Mouse (Mus musculus) stomach, postnatal 0 days (tissue): Measurements from ENCODE around the gene Dnajc12. TPM values are rescaled to one million over a fixed set of nuclear protein-coding genes. Genes with fewer than 3 reads are reported as not detected.
"Not testable (repeated sequence)": the region's sequence is repeated elsewhere in the genome, so short reads cannot be mapped to it uniquely, and the experiment has no call there.

Experiments
- ATAC-seq: fragments of 200-750 bp; cut with Nextera tagmentation; 2 replicates; pipeline ENCODE4 v1.8.0; 2017; ENCODE audit not compliant: low FRiP score, low TSS enrichment
- DNase-seq: peaks from one replicate; pipeline ENCODE4 v3.0.0-alpha.2; 2016; ENCODE audit warnings: low spot score
- H3K27ac ChIP-seq: fragments of 300-500 bp; sonication (generic); replicated peaks from 2 replicates; pipeline ENCODE4 v1.5.1; 2014; ENCODE audit warnings: mild to moderate bottlenecking, control low read depth
- H3K27me3 ChIP-seq: fragments of 300-500 bp; sonication (generic); 2 replicates; pipeline ENCODE4 v1.6.1; 2014; ENCODE audit warnings: low read length; ENCODE audit not compliant: control insufficient read depth, insufficient read depth
- H3K36me3 ChIP-seq: fragments of 300-500 bp; sonication (generic); 2 replicates; pipeline ENCODE4 v1.6.1; 2014; ENCODE audit warnings: low read length, mixed read lengths; ENCODE audit not compliant: control insufficient read depth, insufficient read depth
- H3K4me1 ChIP-seq: fragments of 300-500 bp; sonication (generic); replicated peaks from 2 replicates; pipeline ENCODE4 v1.6.1; 2014; ENCODE audit warnings: antibody characterized with exemption; ENCODE audit not compliant: control insufficient read depth, insufficient read depth
- H3K4me2 ChIP-seq: fragments of 300-500 bp; sonication (generic); replicated peaks from 2 replicates; pipeline ENCODE4 v1.6.1; 2014; ENCODE audit warnings: low read depth, mild to moderate bottlenecking, control low read depth, moderate library complexity
- H3K4me3 ChIP-seq: fragments of 300-500 bp; sonication (generic); 2 replicates; pipeline ENCODE4 v1.5.1; 2014; ENCODE audit warnings: low read depth, low read length, control low read depth
- H3K9ac ChIP-seq: fragments of 300-500 bp; sonication (generic); 2 replicates; pipeline ENCODE4 v1.6.1; 2014; ENCODE audit warnings: mild to moderate bottlenecking, low read length, control low read depth, mixed read lengths
- H3K9me3 ChIP-seq: fragments of 300-500 bp; sonication (generic); 2 replicates; pipeline ENCODE4 v1.6.1; 2016; ENCODE audit warnings: low read length; ENCODE audit not compliant: control insufficient read depth
- CTCF ChIP-seq: IDR thresholded peaks from 2 replicates; pipeline ENCODE4 v1.5.1; 2016; ENCODE audit warnings: antibody characterized with exemption, low read depth, mild to moderate bottlenecking, moderate library complexity
- EP300 ChIP-seq: optimal IDR thresholded peaks from 2 replicates; pipeline ENCODE3; 2016; ENCODE audit warnings: antibody characterized with exemption
- WGBS: fragments of 180-500 bp; shearing (Covaris S2); extraction: QIAGEN DNeasy Blood & Tissue Kit; methylation state at CpG from one replicate; pipeline ENCODE4 v1.1.7; 2014; 5-methylcytosine and 5-hydroxymethylcytosine counted together
- polyA plus RNA-seq: library from polyadenylated mRNA; unstranded; fragments of >200 nt; fragmentation: Nextera tagmentation; extraction: Ambion mirVana; gene quantifications from 2 replicates; pipeline ENCODE4 v1.2.1, GENCODE M21; 2015

The Dnajc12 gene
- polyA plus RNA-seq, 1 experiment from 2014 or later: 10.2 TPM

DNA sequence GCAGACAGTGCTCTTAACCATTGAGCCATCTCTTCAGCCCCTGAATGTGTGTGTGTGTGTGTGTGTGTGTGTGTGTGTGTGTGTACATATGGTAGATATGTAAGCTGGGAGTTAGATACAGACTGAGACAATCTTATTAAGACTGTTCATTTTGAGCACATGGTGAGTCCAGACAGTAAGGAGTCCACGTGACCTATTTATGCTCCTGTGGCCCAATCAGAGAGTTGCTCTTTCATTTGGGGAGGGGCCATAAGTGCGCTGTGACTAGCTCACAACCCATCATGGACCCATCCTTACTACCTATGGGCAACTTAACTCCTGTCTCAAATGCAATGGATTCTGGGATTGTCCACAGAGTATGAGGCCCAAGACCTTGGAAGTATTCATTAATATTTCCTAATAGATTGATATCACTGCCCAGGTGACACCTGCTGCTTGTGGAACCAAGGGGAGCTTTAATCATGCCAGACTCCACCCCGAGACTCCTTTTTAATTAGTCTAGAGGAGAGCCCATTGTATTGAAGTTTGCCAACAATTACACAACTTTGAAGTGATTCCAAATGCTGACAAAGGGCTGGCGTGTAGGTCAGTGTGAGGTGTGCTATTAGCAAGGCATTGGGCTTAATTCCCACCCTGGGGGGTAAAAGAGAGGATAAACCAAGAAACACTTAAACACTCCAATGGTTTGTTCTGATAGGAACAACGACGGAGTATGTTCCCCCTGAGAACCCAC lies 3.1 kb upstream of the Dnajc12 start:
- Histone ChIP-seq H3K4me3 (no peak overlapping the region), H3K4me2 (no peak overlapping the region), H3K36me3 (no peaks in the 10 kb centered on the region), H3K27ac (no peak overlapping the region), H3K9ac (no peak overlapping the region), H3K4me1 (0 out of 2 replicates have a peak, but pooled peaks cover 2% of the 10 kb centered on the region), H3K27me3 (no peaks in the 10 kb centered on the region), H3K9me3 (no peaks in the 10 kb centered on the region)
- ATAC-seq: no peak
- WGBS: 62% methylated on average over 6 of the region's 6 CpGs
- DNase-seq: no peak
- TF ChIP-seq EP300 (no peak), CTCF (no peak)

DNA sequence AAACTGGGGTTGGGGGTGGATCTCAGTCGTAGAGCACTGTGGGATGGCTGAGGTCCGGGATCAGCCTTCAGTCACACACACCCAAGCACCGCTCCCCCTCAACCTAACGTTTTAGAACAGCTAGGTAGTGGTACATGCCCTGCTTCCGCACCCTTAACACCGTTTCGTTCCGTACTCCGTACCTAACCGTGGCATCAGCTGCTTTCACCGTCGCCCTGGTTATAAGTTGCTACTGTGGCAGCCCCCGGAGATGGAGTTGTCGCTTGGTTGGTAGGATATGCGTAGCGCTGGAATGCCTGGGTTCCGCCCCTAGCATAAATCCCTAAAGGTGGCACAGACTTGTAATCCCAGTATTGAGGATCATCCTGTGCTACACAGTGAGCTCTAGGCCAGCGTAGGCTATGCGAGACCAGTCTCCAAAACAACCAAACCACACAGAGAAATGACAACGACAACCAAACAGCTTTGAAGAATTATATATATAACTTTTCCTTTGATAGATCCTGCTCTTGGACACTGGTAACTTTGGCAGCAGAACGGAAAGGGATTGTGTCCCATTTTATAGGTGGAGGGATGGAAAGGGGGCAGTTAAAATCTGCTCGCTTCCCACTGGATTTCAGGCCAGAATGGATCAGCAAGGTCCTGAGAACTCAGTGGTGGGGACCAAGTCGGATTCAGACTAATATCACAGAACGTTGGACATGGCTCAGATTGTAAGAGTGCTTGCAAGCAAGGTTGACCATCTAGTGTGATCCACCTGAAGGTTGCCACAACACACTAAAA lies 554 bp upstream of the Dnajc12 start, which contains the start of gene Sirt1:
Gene Sirt1 (minus strand): TSS at position 207 of the 783 bp plus-strand sequence.
- peak within 1 kb of the TSS; percentile 64 for H3K4me3 ChIP-seq
- 0 out of 2 replicates have a peak, but pooled peaks cover 2% of the 10 kb centered on the region for H3K4me1 ChIP-seq
- no peaks in the 10 kb centered on the region for H3K9me3 ChIP-seq
- peak; percentile 18 for DNase-seq
- no peaks in the 10 kb centered on the region for H3K27me3 ChIP-seq
- no peak for ATAC-seq
- no peaks in the 10 kb centered on the region for H3K36me3 ChIP-seq
- H3K27ac ChIP-seq: no peak within 1 kb of the TSS
- no peak for TF ChIP-seq EP300
- 5% methylated on average over 24 of the region's 24 CpGs for WGBS
- peak within 1 kb of the TSS; percentile 66 for H3K9ac ChIP-seq
- H3K4me2 ChIP-seq: peak within 1 kb of the TSS; percentile 81

DNA sequence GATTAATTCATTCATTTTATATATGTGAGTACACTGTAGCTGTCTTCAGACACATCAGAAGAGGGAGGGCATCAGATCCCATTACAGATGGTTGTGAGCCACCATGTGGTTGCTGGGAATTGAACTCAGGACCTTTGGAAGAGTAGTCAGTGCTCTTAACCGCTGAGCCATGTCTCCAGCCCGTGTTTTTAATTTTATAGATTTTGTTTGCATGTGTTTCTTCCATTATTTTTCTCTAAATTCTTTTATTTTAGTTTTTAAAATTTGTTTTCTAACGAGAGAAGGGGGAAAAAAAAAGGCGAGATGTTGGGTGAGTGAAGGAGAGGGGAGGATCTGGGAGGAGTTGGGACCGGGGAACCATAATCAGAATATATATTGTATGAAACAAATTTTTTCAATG lies 3.7 kb downstream of the Dnajc12 start:
- H3K27me3 ChIP-seq, ATAC-seq, DNase-seq, H3K27ac ChIP-seq, H3K4me1 ChIP-seq, H3K36me3 ChIP-seq, H3K9me3 ChIP-seq, H3K9ac ChIP-seq: not testable (repeated sequence)
- WGBS: 31% methylated on average over 5 of the region's 5 CpGs
- Histone ChIP-seq H3K4me3 (peak overlapping the region; percentile 58), H3K4me2 (peak overlapping the region; percentile 69)

DNA sequence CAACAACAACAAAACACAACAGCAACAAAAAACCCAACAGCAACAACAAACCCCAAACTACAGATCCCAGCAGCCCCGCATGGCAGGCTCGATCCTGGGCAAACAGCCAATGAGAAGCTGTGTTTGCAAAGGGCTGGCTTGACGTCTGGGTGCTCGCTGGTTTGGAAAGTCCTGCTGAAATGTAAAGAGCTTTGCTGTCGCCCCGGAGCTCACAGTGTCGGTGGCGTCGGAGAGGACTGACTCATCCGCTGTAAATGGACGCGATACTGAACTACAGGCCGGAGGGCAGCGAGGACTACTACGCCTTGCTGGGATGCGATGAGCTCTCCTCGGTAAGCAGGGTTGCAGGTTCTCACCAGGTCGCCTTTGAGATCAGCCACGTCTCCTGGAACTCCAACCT lies 4.2 kb downstream of the Dnajc12 start:
- H3K27ac ChIP-seq: peak overlapping the region; percentile 58; the same call in 1 of the 2 replicates

DNA sequence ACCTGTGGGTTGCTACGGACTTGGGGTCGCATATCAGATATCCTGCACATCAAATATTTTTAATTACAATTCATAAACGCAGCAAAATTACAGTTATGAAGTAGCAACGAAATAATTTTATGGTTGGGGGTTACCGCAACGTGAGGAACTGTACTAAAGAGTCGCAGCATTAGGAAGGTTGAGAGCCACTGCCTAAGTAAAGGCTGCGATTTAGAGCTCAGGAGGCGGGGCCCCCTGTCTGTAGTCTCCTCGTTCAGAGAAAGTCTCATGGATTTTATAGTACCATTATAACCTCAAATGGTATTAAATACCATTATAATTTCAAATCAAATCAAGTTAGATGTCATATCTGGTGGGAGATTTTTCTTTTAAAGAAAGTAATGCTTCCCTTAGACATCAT lies 4.7 kb downstream of the Dnajc12 start:
- H3K4me3 ChIP-seq: peak overlapping the region; percentile 58
- peak overlapping the region; percentile 69 for H3K4me2 ChIP-seq
- H3K9ac ChIP-seq: peak overlapping the region; percentile 71
- no peaks in the 10 kb centered on the region for H3K4me1 ChIP-seq
- ATAC-seq: no peak
- peak; percentile 18; the same call in 1 of the 2 replicates for TF ChIP-seq CTCF
- TF ChIP-seq EP300: no peak
- H3K27me3 ChIP-seq: no peaks in the 10 kb centered on the region
- no peaks in the 10 kb centered on the region for H3K9me3 ChIP-seq
- H3K27ac ChIP-seq: no peak overlapping the region
- WGBS: 5% methylated on average over 10 of the region's 10 CpGs
- no peak for DNase-seq
- H3K36me3 ChIP-seq: no peaks in the 10 kb centered on the region

More for the DNA sequence above, 4.2 kb downstream of the Dnajc12 start:
- Histone ChIP-seq H3K36me3 (no peaks in the 10 kb centered on the region), H3K9ac (peak overlapping the region; percentile 71), H3K4me2 (peak overlapping the region; percentile 69), H3K27me3 (no peaks in the 10 kb centered on the region), H3K9me3 (no peaks in the 10 kb centered on the region), H3K4me1 (0 out of 2 replicates have a peak, but pooled peaks cover 2% of the 10 kb centered on the region), H3K4me3 (peak overlapping the region; percentile 58)
- no peak for TF ChIP-seq CTCF
- TF ChIP-seq EP300: no peak
- WGBS: under 1% methylated on average over 19 of the region's 19 CpGs
- DNase-seq (peak; percentile 87), ATAC-seq (peak; percentile 74)

DNA sequence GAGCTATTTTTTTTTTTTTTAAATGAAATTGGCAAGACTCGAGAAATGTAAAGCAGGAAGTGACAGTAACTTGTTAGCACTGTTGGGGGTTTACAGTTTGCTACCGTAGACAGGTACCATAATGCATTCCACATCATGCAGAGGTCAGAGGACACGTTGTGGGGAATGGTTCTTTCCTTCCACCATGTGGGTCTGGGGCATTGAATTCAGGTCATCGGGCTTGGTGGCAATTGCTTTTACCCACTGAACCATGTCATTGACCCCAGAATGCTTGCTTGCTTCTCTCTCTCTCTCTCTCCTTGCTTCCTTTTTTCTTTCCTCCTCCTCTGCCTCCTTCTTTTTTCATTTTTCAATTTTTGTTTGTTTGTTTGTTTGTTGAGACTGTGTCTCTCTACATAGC lies 6.7 kb downstream of the Dnajc12 start:
- Histone ChIP-seq H3K4me1 (no peaks in the 10 kb centered on the region), H3K4me2 (no peak overlapping the region), H3K27ac (no peak overlapping the region), H3K27me3 (no peaks in the 10 kb centered on the region), H3K36me3 (no peaks in the 10 kb centered on the region), H3K4me3 (no peak overlapping the region), H3K9me3 (no peaks in the 10 kb centered on the region), H3K9ac (no peak overlapping the region)
- DNase-seq: no peak
- no peak for TF ChIP-seq CTCF
- TF ChIP-seq EP300: no peak
- WGBS: 69% methylated on average over 4 of the region's 4 CpGs
- no peak for ATAC-seq
